Mouse (Mus musculus): ENCODE results near the gene Tex264.

Tex264 gene

GRCm38 (mm10) chr9:106610727-106611126 is 75.0 kb downstream of the Tex264 start:
- no peaks in the 10 kb centered on the region for H3K36me3 ChIP-seq (ENCODE audit: insufficient read depth, low read length)
- TF ChIP-seq NANOG (IDR thresholded peaks at IDR 0.05; ENCODE audit: borderline replicate concordance, low read length), result no peak
- TF ChIP-seq POU5F1 (IDR thresholded peaks at IDR 0.05; ENCODE audit: borderline replicate concordance, low read length), result no peak
- TF ChIP-seq CTCF (conservative IDR thresholded peaks at IDR 0.05; ENCODE audit: low read length), result no peak
- peaks cover 12% of the 10 kb centered on the region for H3K4me1 ChIP-seq (replicated peaks; ENCODE audit: low read depth, low read length)
- H3K27me3 ChIP-seq (ENCODE audit: insufficient read depth, low read length), result 0 out of 2 replicates have a peak, but pooled peaks cover 4% of the 10 kb centered on the region
- H3K9me3 ChIP-seq (ENCODE audit: low read length), result no peaks in the 10 kb centered on the region
- H3K4me3 ChIP-seq (replicated peaks; ENCODE audit: low read length), result no peak overlapping the region

All from E14TG2a.4 (cell line).